Mouse (Mus musculus): ENCODE results near the gene Exoc3l4.

The Exoc3l4 gene

DNA sequence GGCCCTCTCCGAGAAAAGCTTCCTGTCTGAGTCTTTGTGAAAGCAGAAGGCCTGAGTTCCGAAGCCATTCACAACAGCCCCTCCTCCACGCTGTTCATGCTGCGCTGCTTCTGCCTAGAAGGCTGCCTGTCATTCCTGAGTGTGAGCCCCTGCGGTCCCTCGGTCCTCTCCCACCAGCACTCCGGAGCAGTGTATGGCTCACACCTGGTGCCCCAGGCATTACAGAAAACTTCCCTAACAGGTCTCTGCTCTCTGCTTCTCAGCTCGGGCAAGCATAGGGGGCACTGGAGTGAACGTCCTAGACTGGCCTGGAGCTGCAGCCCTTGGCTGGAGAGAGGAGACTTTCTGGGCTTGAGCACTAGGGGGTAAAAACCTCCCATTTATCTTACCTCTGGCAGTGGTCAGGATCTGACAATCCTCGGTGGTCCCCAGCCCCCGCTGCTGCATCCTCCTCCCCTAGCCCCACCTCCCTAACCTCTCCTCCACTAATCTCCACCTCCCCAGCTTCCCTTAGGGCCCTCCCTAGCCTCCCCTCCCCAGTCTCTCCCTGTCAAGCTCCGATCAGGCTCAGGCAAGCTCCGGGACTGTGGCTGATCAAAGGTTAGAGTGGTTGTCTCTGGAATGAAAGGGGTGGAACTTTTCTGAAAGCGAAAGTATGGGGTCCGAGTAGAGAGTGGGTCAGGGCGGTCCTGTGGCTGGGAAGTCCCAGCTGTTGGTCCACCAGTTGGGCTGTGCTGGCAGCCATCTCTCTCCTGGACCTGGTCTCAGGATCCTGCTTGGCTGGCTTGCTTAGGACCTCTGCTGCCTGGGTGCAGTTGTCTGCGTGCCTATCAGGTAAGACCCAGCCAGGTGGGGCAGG, at the start of gene Exoc3l4:
Exoc3l4 (plus strand) TSS at position 97 of the 859 bp plus-strand sequence.
- DNase-seq = no peak

DNA sequence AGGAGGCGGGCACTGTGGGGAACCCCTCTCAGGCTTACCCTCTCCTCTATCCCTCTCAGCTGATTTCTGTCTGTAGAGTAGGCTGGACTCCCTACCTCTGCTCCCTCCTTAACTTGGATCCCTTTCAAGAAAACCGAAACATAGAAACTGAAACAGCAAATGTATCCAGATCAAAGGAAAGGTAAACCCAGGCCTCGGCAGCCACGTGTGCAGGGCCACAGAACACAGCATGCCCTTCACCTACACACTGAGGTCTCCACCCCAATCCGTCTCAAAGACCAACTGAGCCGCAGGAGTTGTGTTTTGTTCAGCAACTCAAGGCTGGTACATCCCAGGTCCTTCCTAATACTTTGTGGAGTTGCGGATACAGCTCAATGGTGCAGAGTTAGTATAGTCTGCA, 49.8 kb upstream of the Exoc3l4 start:
- no peak for DNase-seq

DNA sequence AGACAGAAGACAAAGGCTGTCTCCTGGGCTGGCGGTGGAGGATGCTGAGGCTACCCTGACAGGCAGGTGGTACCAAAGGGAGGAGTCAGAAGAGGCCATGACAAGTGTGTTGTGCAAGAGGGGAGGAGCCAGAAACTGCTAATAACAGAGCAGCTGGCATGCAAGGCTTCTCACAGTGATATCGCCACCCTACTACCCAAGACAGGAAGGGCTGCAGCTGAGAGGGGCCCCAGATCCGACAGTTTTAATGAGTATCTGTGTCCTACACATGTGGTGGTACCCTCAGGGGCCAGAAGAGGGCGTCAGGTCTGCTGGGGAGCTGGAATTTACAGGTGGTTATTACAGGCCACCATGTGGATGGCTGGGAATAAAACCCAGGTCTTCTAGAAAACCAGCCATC, 46.6 kb upstream of the Exoc3l4 start:
- DNase-seq = no peak

DNA sequence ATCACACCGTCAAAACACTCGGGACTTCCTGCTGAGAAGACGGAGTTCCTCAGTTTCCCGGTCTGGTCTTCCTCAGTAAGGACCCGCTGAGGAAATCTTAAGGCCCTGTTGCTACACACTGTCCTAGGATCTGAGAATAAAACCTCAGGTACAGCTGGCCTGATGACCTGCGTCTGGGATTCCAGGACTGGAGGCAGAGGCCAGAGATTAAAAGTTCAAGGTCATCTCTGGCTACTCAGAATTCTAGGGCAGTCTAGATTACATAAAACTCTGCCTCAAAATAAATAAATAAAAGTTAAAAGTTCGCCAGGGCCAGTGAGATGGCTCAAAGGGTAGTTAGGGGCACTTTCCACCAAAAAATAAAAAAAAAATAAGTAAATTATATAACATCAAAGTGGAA, 44.9 kb upstream of the Exoc3l4 start:
- DNase-seq = no peak

DNA sequence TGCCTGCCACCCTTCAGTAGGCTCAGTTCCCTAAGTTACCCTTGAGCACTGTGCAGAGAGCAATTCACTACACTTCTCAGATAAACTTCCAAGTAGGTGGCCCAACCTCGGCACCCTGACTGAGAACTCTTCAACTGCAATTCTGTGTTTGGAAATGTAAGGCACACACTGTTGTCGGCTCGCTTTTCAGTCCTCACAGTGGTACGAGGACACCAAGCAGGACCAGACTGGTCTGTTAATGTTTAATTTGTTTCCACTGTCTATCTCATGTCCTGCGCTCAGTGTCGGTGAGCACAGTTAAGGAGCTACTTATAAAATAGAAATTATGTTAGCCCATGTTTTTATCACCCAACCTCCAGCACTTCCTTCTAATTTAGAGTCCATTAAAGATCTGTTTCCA, 43.4 kb upstream of the Exoc3l4 start:
- no peak for DNase-seq

DNA sequence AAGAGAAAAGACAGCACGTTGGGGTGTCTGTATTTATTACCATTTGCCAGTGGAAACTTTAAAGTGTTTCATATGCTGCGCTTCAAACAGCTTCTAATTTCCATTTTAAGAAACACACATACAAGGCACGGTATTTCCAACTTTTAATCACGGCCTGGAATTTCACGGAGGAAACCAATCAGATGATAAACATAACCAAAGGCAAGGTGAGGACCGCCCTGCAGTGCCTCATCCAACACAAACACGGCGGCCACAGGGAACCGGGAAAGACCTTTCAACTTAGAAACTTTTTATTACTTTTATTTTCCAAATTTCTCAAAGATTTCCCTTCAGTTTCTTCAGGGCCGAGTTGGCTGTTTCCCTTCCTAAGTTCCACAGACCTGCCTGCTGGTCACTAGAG, 42.1 kb upstream of the Exoc3l4 start:
- no peak for DNase-seq

DNA sequence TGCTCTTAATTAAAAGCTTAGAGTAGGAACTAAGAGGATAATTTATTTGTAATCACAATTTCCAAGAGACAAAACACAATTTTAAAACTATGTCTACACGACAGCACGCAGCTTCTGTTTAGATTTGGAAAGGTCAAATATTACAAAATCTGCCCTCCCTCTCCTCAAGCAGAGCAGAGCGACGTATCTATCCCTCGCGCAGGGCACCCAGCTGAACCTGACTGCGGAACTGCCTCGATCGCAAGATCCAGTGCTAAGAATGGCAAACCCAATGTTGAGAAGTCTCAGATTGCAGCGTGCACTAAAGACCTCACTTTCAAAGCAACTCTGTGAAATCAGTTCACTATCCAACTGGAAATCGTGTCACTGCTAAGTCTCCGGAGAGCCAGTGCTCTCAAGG, 41.3 kb upstream of the Exoc3l4 start:
- no peak for DNase-seq

DNA sequence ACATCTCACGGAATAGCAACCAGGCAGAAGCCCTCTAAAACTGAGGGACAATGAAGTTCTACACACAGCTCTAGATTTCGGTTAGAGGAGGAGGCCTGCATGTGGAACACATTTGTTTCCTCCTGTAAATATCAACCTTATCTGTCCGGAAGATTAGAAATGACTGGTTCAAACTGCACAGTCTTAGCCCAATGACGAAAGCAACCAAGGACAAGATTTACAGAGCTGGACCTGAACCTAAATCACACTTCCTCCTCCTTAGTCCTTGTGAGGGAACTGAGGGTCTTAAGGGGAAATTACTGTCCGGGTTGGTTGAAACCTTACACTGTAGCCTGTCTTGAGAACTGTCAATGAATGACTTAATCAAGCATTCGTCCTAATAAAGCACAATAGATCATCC, 40.8 kb upstream of the Exoc3l4 start:
- no peak for DNase-seq

DNA sequence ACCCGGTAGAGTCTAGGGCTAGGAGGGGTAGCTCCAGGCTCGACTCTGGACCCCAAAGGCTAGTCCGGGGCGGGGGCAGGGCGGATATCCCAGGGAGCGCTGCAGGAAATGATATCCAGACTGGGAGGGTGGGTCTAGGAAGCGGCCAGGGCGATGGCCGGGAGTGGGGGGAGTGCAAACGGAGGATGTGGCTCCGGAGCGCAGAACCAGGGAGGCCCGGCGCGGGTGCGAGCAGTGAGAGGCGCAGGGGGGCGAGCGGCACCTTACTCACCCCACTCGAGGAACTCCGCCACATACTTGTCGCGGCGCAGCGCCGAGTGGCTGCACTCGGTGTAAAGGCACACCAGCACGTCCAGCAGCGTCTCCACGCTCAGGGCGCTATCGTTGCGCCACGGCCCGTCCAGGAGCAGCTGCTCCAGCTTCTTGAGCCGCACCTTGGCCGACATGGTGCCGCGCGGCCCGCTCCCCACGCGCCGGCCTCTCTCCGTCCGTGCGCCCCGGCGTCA, 39.9 kb upstream of the Exoc3l4 start:
- DNase-seq = peak; percentile 54

DNA sequence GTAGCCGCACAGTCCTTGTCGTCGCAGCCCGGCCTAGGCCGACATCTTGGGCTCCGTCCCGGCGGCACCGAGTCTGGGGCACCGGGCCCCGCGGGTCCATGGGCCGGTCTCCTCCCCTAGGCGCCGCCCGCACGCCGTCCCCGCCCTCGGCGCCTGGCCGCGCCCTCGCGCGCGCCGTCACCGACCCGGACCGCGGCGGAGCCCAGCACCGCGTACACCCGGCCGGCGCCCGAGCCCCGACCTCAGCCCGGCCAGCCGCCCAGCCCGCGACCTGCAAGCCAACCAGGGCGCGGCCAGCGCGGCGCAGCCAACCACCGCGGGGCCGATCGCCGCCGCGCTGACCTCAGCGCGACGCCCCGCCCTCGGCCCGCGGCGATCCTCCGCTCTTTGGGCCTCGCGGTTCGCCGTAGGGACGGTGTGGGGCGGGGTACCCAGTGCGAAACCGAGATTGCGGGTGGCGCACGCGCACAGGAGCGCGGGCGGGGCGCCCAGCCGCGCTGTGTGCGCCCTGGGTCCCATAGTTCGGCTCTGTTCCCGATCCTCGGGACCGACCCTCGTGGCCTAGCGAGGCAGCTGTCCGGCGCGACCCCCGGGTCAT, 39.3 kb upstream of the Exoc3l4 start, which contains the start of gene Cdc42bpb:
Cdc42bpb (minus strand) TSS at position 343 of the 598 bp plus-strand sequence.
- peak; percentile 96 for DNase-seq

DNA sequence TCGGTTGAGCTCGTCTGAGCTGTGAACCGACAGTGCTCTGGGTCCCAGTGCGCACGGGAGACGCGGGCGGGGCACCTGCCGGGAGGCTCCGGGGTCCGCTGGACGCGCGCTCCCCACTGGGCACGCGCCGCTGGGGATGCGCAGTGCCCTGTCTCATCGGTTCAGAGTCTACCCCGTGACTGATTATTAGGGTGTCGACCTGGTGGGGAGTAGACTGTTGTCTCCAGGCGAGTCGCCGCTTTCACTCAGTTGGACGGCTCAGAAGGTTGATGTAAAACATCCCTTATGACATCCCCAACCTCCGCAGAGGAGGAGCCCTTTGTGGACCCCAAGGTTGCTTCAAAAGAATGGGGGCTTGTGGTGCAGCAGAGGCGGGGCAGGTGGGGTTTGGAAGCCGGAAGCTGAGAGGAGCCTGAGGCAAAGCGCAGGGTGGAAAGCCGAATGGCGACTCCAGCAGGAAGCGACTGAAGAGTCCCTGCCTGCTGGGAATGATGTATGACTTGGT, 38.8 kb upstream of the Exoc3l4 start:
- no peak for DNase-seq

DNA sequence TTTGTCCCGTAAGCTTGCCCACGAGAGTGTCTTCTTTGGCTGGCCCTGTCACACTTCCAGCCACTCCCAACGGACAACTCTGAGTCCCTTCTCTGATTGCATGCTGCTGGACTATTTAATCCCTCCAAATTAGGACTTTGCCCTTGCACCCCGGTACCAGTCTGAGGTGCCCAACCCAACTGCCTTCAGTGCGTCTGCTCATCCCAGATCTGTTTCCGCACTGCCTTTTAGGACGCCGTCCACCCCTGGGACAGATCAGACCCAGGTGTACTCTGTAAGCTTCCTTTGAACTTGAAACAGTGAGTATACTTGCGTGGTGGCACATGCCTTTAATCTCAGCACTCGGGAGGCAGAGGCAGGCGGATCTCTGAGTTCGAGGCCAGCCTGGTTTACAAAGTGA, 38.0 kb upstream of the Exoc3l4 start:
- no peak for DNase-seq

DNA sequence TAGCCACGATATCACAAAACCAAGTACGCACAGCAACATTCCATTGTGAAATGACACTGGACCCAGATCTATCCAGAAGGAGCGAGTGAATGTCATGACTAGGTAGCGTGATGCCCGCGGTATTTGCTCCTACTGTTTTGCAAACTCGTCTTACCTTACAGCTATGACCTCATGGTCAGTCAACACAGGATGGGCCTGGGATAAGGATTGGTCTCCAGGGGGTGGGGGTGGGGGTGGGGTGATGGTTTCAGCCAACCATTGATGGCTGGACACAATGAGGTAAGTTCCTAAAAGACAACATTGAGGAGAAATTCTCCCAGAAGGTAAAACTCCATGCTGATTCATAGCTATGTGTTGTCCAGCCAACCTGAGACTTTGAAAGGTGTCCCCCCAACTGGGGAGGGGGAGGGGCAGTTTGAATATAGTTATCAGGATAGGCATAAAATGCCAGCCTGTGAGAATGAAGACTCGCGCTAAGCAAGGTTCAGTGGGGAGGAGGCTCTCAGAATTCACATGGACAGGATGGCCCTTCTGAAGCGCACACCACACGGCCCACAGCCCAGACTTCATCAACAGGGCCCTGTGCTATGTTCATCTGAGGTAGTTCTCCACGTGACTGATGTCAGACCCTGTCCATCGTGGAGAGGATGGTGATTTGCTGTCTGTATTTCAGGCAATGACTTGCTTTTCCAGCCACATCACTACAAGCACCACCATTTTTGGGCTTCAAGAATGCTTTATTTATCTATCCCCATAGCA, 30.8 kb upstream of the Exoc3l4 start:
- no peak for DNase-seq

DNA sequence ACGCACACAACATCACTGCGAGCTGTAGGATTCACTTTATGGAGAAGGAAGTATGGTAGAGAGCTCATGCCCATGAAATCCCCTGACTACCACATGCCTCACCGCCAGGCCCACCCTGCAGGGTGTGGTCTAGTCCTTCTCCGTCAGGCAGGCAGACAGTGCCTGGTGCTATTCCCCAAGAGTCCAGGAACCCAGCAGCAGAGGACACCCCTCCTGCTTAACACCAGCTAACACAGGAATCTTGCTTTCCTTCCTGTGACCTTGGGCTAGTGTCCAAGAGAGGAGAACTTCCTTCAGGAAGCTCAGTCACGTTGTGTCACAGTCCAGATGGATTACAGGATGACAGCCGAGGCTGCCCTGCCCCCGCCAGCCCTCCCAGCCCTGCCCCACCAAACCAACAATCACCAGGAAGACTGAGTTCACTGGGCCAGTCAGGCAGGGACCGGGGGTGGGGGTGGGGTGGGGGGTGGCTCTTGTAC, 30.1 kb upstream of the Exoc3l4 start:
- DNase-seq = no peak

DNA sequence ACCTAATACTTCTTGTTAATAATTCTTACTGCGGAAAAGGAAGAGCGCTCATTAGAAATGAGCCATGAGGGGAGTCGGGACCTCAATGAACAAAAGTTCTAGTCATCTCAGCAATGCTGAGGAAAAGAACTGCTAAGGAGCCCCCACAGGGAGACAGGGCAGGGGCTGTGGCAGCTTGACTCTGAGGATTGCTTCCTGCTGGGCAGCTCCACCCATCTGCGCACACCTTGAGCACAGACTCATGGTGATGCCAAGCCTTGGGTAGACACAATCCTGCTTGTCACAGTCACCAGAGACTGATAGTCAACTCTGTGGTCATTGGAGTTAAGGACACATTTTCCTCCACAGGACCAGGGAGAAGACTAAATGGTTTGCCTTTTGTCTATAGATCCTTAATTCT, 29.7 kb upstream of the Exoc3l4 start:
- DNase-seq = no peak

DNA sequence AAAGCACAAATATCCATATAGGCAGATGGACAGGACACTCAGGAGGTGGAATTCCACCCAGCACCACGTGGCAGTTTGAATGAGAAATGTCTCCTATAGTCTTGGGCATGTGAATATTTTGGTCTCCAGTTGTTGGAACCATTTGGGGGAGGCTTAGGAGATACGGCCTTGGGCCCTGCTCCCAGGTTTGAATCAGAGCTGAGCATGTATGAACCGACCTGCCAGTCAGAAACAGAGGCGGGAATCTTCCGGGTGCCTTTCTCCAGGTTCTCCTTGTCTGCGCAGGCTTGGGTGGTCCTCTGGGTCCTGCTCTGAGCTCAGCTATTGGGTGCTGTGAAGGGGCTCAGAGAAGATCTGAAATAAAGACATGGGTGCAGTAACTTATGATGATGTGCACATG, 22.8 kb upstream of the Exoc3l4 start:
- DNase-seq = no peak

DNA sequence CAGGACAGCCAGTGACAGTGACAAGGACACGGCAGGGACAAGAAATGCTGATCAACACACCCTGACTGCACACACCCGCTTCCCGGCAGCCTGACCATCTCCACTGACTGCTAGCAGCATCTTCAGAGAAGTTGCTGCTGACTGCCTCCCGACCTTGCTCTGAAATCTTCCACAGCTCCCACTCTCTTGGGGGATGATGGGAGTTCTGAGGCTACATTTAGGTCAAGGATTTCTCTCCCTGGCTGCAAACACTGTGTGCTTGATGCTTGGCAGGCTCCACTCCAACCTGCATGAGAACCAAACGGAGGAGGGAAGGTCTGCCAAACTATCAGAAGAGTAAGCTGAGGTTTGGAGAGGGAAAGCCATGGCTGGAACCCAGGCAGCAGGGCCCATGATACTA, 19.8 kb upstream of the Exoc3l4 start:
- no peak for DNase-seq

DNA sequence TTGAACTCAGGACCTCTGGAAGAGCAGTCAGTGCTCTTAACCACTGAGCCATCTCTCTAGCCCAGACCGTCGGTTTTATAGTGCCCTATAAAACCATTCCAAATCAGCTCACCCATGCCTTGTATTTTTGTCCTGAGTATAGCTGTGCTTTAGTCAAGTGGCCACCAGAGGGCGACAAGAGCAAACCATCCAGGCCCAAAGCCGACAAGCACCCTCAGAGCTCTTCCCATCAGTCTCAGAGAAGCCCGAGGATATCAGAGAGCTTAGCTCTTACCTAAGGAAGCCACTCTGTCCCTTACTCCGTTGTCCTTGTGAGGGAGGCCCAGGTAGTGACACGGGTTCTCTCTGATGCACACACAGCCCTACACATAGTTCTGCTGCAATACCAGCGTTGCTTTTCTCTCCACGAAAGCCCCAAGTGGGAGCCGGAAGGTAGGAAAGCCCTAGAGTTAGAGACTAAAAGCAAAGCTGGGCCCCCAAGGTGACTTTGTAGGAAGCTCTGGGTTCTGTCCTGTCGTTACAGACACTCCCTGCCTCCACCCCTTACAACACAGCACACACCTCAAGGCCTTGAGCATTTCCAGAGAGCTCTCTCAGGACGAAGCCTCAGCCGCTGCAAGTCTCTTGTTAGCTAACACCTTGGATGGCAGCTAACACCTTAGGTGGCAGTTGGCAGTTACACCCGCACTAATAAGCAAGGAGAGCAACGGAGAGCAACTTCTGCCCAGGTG, 15.2 kb upstream of the Exoc3l4 start:
- DNase-seq = peak; percentile 77

DNA sequence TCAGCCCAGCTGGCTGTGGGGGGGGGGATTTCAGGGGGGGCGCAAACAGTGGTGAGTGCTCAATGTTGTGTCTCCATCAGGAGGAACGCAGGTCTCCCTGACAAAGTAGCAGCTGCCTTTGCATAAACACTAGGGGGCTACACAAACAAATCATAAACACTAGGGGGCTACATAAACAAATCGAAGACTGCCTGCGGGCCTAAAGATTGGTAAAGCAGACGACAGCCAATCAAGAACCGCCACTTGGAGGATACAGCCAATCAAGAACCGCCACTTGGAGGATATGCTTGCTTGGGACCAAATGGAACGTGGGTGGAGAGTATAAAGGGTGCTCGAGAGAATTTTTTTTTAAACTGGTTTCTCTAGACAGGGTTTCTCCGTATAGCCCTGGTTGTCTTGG, 11.9 kb upstream of the Exoc3l4 start:
- DNase-seq = no peak

DNA sequence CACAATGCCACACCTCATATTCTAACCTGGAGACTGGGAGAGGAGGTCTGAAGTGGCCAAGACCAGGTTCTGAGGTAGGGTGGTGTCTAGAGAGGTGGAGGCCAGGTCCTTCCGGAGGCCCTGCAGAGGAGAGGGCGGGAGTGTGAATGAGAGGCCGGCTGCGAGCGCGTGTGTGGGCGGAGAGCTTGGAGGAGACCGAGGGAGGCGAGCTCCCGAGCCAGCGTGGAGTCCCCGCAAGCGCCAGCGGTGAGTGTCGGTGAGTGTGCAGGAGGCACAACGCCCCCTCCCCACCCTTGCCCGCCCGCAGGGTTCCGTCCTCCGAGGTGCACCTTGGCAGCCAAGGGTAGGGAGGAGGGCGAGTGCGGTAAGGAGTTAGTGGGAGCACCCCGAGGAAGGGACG, 10.2 kb upstream of the Exoc3l4 start, which contains the start of gene Lbhd2:
Lbhd2 (plus strand) TSS at position 188 of the 400 bp plus-strand sequence.
- no peak for DNase-seq

DNA sequence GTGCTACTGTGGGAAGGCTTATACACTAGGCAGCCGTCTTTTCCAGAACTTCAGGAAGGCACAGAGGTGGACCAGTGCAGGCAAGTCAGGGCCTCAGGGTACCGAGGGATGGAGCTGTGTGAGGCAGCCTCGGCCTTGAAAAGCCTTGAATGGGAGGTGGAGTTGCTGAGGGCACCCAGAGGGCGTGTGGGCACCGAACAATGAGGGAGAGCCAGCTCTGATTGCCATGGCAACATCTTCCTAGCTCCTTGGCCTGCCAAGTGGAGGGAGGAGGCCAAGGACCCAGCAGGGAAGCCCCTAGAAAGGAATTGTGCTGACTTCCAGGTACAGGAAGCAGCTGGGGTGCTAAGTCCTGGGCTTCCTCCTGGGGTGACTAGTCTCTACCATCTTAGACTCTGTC, 7.2 kb upstream of the Exoc3l4 start:
- DNase-seq = no peak

DNA sequence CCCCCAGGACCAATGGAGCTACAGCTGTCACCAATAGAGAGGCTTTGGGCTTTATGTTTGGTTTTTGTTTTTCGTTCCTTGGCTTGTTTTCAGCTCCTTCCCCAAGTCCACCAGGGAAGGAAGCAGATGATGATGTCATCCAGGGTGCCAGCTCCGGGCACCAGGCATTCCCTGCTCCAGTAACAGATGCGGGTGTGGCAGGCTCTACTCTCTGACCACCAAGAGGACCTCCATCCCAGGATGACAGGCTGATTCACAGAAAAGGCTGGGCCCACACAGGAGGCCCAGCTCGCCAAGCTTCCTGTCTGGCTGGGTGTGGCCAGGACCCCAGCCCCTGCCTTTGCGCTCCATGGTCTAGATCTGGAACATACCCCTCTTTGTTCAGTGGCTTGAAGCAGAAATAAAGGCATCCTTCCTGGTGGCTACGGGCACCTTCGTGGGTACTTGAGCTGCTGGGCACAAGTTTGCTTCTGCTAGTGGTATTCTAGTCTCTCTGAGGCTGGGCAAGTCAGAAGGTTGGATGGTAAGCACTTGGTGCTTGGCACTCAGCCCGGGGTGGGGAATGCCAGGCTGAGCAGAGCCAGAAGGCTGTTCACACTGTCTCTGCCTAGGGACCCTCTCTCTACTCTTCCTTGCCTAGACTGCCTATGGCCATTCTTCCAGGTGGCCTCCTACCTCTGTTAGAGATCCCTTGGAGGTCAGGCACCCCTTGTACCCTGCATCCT, 5.0 kb upstream of the Exoc3l4 start:
- DNase-seq = no peak
